Mouse (Mus musculus): Measurements from ENCODE around the gene Slc3a1.

Slc3a1 gene

GRCm38 (mm10) chr17:85038311-85038710, 10.1 kb downstream of the Slc3a1 start:
- no peak for DNase-seq

DNA sequence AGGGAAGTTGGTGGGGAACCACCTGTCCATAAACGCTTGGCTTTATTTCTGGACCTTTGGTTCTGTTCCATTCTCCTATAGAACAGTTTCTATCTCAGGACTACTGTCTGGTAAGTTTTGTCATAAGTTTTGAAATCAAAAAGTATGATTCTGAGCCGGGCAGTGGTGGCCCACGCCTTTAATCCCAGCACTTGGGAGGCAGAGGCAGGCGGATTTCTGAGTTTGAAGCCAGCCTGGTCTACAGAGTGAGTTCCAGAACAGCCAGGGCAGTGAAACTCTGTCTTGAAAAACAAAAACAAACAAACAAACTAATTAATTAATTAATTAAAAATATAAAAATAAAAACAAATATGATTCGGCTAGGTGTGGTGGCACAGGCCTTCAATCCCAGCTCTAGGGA, 10.6 kb downstream of the Slc3a1 start:
- DNase-seq = no peak

GRCm38 (mm10) chr17:85040913-85041312, 12.7 kb downstream of the Slc3a1 start:
- no peak for DNase-seq

GRCm38 (mm10) chr17:85042419-85042818, 14.2 kb downstream of the Slc3a1 start:
- DNase-seq = no peak

DNA sequence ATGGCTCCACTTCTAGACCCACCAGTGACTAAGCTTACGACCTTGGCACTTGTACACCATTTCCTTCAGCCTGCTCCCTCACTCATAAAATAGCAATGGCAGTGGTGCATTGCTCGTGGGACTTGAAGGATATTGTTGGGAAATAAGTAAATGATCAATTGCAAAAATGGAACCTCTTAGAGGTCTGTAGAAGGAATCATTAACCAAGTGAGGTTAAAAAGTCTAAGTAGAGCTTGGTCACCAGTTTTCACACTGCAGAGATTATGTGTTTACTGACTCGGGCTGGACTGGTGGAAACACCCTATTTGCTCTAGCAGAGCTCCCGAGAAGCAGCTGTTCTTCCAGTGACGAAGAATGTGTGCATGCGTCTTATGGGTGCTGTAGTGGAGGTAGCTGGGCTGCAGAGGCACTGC, 15.2 kb downstream of the Slc3a1 start:
- DNase-seq = no peak

DNA sequence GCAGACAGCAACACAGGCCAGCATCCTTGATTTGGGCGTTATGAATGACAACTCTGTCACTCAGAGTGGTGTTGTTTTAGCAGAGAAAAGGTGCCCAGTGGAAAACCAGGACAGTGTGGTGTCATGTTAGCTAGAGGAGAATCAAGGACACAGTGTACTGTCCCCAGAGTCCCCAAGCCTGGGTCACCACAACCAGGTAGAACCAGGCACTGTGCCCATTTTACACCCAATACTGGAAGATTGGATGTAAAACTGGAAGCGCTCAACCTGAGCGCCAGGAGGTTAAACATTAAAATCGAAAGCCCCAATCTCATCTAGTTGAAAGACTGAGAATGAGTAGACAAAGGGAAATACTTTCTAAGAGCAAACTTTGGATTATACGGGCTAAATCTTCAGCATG, 16.3 kb downstream of the Slc3a1 start:
- no peak for DNase-seq

DNA sequence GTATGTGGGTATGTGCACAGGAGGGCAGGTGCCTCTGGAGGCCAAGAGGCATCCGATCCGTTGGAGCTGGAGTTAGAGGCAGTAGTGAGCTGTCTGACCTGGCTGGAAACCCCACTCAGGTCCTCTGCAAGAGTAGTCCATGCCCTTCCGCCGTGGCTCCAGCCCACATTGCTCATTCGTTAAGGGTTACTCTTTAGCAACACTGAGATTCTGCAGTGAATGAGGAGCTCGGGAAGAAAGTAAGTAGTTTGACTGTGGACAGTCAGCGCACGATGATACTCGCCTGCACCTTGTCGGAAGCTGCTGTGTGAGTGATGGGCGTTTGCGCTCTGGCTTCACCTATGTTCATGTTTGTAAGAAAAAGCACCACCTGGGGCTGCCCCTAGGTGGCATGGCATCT, 17.0 kb downstream of the Slc3a1 start:
- DNase-seq = no peak

GRCm38 (mm10) chr17:85048379-85048778, 20.2 kb downstream of the Slc3a1 start:
- DNase-seq = no peak

GRCm38 (mm10) chr17:85058276-85058675, 30.1 kb downstream of the Slc3a1 start:
- DNase-seq = no peak

- DNase-seq = no peak
Measured at GRCm38 (mm10) chr17:85059136-85059535, 31.0 kb downstream of the Slc3a1 start.

GRCm38 (mm10) chr17:85063560-85063959, 35.4 kb downstream of the Slc3a1 start:
- no peak for DNase-seq

DNA sequence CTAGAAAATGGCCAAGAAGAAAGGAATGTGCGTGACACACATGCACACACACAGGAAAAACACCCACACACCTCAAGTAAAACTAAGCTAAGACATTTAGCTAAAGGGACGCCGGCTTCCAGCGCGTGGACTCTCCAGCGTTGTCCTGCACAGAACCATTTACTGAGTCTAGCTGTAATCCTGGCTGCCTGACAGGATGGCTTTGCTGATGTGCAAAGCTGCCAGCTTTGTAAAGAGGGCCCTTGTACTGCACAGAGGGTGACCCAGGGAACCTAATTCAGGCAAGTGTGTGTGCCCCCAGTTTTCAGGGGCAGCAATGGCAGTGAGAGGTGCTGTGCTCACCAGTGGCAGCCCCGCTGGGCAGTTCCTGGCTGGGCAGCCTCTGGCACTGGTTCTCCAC, 39.2 kb downstream of the Slc3a1 start:
- DNase-seq = no peak

- DNase-seq = no peak
Measured at GRCm38 (mm10) chr17:85070658-85071057, 42.5 kb downstream of the Slc3a1 start.

GRCm38 (mm10) chr17:85071088-85071775, 43.1 kb downstream of the Slc3a1 start:
- DNase-seq = no peak

DNA sequence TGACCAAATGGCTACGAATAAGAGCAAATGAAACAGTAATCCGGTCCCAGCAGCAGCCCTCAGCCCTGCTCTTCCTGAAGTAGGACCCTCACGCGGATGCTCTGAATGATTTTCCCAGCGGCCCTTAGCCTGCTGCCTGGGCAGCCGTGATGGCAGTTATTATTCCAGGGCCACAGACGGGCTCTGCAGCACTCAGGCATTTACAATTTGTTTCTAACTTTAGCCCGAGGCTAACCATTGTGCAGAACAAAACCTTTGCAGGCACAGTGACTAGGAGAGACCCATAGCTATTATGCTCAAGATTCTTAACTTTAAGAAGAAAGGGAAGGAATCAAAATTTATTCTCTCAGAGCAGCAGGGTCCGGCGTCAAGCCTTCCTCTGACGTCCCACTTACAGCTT, 44.2 kb downstream of the Slc3a1 start:
- DNase-seq = no peak

DNA sequence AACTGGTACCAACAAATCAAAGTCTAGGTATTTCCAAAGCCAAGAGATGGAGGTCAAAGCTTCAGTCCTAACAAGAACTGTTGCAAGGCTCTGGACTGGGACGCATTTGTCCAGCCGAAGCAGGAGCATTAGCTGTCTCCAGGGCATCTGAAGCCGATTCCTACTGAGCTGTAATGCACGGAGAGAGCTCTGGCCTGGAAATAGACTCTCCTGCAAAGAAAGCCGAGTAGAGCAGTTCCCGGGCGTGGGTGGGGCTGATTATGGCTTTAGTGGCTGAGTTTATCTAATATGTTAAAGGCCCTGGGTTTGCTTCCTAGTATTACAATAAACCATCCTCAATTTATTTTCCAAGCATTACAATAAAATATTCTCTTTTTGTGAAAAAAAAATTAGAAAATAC, 45.0 kb downstream of the Slc3a1 start:
- DNase-seq = no peak

DNA sequence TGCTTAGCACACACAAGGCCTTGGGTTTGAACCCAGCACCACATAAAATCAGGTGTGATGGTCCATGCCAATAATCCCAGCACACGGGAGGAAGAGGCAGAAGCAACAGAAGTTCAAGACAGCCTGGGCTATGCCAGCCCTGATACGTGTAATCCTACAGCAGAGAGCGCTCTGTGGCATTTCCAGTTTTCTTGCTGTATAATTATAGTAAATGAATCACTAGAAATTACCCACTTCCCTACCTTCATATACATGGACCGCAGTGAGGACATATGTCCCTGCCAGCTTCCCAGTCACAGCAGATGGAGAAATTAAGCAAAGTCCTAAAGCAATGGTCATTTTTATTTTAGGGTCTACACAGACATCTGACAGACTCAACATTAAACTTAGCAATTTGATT, 45.9 kb downstream of the Slc3a1 start:
- no peak for DNase-seq

- DNase-seq = no peak
Measured at GRCm38 (mm10) chr17:85079276-85079675, 51.1 kb downstream of the Slc3a1 start.

GRCm38 (mm10) chr17:85080781-85081180, 52.6 kb downstream of the Slc3a1 start:
- no peak for DNase-seq

- no peak for DNase-seq
Measured at GRCm38 (mm10) chr17:85085335-85085734, 57.2 kb downstream of the Slc3a1 start.

- DNase-seq = no peak
Measured at GRCm38 (mm10) chr17:85086501-85086900, 58.3 kb downstream of the Slc3a1 start.

- DNase-seq = no peak
Measured at GRCm38 (mm10) chr17:85087591-85087990, 59.4 kb downstream of the Slc3a1 start.

- DNase-seq = no peak
Measured at GRCm38 (mm10) chr17:85088401-85088800, 60.2 kb downstream of the Slc3a1 start.

DNA sequence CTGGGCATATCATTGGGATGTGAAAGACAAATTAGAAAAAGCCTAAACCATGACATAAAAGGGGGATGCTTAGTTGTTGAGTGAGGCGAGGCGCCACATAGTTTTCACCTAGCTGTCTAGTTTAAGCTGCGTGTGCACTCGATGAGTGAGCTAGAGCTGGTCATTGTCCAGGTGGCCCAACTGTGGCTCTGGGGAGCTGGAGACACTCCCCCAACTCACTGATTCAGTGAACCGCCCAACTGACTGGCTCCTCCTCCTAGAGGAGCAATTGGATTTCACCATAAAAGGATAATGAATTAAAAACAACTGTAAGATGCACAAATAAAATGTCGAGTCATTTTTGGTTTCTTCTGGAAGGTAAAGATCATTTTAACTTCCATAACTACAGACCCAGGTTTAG, 60.8 kb downstream of the Slc3a1 start:
- no peak for DNase-seq

DNA sequence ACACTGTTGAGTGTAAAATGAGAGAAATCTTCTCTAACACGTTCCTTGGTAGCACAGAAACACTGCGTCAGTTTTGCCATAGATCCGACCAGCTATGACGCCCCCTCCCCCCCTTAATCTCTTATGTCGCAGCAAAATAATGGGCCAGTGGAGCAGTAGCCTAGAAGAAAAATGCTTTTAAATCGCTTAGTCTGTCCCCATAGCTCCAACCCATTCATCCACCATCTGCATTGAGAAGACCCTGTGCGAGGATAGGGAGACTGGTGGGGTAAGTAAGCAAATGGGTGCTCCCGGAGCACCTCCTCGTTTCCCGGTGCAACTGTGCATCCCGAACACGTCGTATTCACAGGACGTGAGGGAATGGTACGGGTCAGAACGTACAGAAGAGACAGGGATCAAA, 61.4 kb downstream of the Slc3a1 start:
- DNase-seq = no peak
